Mouse (Mus musculus) testis, adult 2 months (tissue): ENCODE measurements around the gene Pi4kb. TPM values are rescaled to one million over a fixed set of nuclear protein-coding genes. Genes with fewer than 3 reads are reported as not detected.

Experiments used
- H3K27ac ChIP-seq: fragments of 200-500 bp; 2 replicates; pipeline ENCODE4 v1.5.1; 2012; ENCODE audit warnings: low read depth, low read length; ENCODE audit not compliant: control insufficient read depth, insufficient read depth
- H3K27me3 ChIP-seq: fragments of 200-500 bp; 2 replicates; pipeline ENCODE4 v1.6.1; 2012; ENCODE audit warnings: mild to moderate bottlenecking, low read length, moderate library complexity; ENCODE audit not compliant: control insufficient read depth, insufficient read depth
- H3K36me3 ChIP-seq: fragments of 200-500 bp; 2 replicates; pipeline ENCODE4 v1.6.1; 2012; ENCODE audit warnings: mild to moderate bottlenecking, low read length; ENCODE audit not compliant: control insufficient read depth, insufficient read depth
- H3K4me1 ChIP-seq: fragments of 200-500 bp; 2 replicates; pipeline ENCODE4 v1.6.1; 2012; ENCODE audit warnings: low read length; ENCODE audit not compliant: control insufficient read depth, insufficient read depth
- H3K4me3 ChIP-seq: fragments of 200-500 bp; 2 replicates; pipeline ENCODE4 v1.5.1; 2012; ENCODE audit warnings: low read depth, mild to moderate bottlenecking, low read length, moderate library complexity, mixed read lengths; ENCODE audit not compliant: control insufficient read depth
- CTCF ChIP-seq: fragments of 200-500 bp; IDR thresholded peaks from 2 replicates; pipeline ENCODE4 v1.5.1; 2012; ENCODE audit warnings: low read depth, mild to moderate bottlenecking, inconsistent platforms, low read length, moderate library complexity; ENCODE audit not compliant: control insufficient read depth, insufficient read depth, insufficient replicate concordance
- POLR2A ChIP-seq: fragments of 200-500 bp; IDR thresholded peaks from 2 replicates; pipeline ENCODE4 v1.6.1; 2012; ENCODE audit warnings: low read depth, mild to moderate bottlenecking, inconsistent platforms, low read length, moderate library complexity; ENCODE audit not compliant: control insufficient read depth
- polyA plus RNA-seq: library from polyadenylated mRNA; depleted of rRNA; stranded (reverse); fragments of >200 nt; gene quantifications from 2 replicates; pipeline ENCODE4 v1.2.3, GENCODE M21; 2012

Pi4kb gene
- polyA plus RNA-seq, 1 experiment: 24.1 TPM

DNA sequence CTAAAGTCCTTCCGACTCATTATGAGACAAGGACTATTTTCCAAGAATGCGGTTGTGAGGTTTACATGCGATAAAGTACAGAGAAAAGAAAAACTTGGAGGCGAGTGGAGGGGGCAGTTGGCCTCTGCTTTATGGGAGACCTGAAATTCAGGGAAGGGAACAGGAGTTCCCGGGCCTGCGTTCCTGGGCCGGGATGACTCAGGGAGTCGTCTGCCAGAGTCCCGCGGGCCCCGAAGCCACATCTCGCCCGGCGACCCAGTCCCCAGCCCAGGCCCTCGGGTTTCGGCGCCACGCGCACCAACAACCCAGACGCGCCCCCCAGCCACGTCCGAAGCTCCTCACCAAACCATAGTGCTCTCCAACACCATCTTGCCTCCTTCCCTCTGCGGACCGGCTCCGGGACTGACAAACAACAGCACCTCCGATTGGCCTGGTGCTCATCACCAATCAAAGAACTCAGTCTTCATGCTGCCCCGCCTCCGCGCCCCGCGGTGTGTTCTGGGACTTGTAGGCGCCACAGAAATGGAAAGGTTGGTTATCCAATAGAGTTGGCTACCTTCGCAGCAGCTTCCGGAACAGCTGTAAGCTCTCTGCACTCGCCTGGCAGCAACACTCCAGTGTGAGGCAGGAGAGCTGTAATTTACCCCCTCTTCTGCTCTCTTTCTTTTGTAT is 67.8 kb downstream of the Pi4kb start, which contains the start of gene Psmd4:
Psmd4 (minus strand) TSS at position 449 of the 672 bp plus-strand sequence.
- Histone ChIP-seq H3K4me1 (peaks cover 4% of the 10 kb centered on the region), H3K27me3 (no peaks in the 10 kb centered on the region), H3K4me3 (peak within 1 kb of the TSS; percentile 90), H3K27ac (peak within 1 kb of the TSS; percentile 61), H3K36me3 (no peaks in the 10 kb centered on the region)
- no peak for TF ChIP-seq CTCF
- peak; percentile 97 for TF ChIP-seq POLR2A

DNA sequence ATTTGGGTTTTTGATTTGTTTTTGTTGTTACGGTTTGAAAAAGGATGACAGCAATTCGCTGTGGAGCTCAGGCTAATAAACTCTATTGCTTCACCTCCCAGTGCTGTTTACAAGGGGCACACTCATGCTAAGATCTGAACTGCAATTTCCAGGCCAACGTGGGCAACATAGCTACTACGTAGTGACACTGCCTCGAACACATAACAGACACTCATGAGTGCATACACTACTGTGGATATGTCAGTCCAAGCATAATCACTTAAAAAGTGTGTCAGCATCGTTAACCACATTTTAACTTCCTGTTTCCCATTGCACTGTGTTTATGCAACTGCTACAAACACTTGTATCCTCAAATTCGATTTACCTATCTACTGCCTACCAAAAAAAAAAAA is 68.3 kb downstream of the Pi4kb start:
- TF ChIP-seq CTCF (no peak), POLR2A (no peak)
- H3K4me3 ChIP-seq: peak overlapping the region; percentile 90
- no peaks in the 10 kb centered on the region for H3K36me3 ChIP-seq
- H3K27me3 ChIP-seq: no peaks in the 10 kb centered on the region
- H3K27ac ChIP-seq: peak overlapping the region; percentile 61
- peaks cover 4% of the 10 kb centered on the region for H3K4me1 ChIP-seq

DNA sequence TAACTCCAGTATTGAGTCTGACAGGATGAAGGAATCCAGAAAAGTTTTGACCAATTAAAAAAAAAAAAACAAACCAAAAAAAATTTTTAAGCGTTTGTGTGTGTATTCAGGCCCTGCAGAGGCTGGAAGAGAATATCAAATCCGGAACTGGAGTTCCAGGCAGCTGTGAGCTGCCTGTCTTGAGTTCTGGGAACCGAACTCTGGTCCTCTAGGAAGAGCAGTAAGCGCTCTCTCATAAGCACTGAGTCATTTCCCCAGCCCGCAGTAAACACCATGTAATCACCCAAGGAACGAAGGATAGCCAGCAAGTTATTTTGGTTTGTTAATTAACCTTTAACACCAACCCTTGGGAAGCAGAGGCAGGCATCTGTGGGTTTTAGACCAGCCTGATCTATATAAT is 68.7 kb downstream of the Pi4kb start:
- no peaks in the 10 kb centered on the region for H3K27me3 ChIP-seq
- TF ChIP-seq POLR2A (no peak), CTCF (no peak)
- peaks cover 4% of the 10 kb centered on the region for H3K4me1 ChIP-seq
- H3K4me3 ChIP-seq: no peak overlapping the region
- no peak overlapping the region for H3K27ac ChIP-seq
- H3K36me3 ChIP-seq: no peaks in the 10 kb centered on the region

DNA sequence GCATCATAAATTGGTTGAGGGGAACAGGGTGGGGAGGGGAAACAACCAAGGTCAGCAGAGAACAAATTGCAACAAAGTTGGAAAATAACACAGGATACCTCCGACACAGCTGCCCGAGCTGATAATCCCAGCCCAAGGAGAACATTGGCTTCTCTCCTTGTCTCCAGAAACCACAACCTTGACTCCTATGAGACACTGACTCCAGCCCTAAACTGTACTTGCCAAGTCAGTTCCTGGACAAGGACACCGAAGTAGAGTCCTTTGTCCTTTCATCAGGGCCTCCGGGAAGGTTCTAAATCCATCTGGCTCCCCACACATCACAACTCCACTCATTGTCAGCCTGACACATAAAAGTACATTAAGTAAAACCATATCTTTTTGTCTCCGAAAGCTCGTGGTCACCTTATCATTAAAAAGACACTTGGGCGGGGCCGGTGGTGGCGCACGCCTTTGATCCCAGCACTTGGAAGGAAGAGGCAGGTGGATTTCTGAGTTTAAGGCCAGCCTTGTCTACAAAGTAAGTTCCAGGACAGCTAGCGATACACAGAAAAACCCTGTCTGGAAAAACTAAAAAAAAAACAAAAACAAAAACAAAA is 72.0 kb downstream of the Pi4kb start:
- no peaks in the 10 kb centered on the region for H3K36me3 ChIP-seq
- no peak overlapping the region for H3K4me3 ChIP-seq
- TF ChIP-seq POLR2A (no peak), CTCF (no peak)
- peak overlapping the region; percentile 52 for H3K27ac ChIP-seq
- no peaks in the 10 kb centered on the region for H3K27me3 ChIP-seq
- peaks cover 4% of the 10 kb centered on the region for H3K4me1 ChIP-seq

DNA sequence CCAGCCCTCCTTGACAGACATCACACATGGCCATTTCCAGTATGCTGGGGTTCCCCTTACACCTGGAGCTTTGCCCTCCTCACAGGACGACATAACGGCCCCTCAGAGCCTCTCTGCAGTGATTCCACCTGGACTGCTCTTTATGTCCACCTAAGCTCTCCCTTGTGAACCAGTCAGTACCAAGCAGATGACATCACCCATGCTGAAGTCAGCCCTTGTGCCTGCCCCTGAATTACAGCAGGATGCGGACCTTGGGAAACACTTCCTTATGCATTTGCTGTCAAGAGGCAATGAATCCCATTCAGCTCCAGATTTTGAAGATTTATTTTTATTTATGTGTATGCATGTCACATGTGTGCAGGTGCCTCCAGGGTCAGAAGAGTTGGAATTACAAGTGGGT is 73.4 kb downstream of the Pi4kb start:
- Histone ChIP-seq H3K36me3 (no peaks in the 10 kb centered on the region), H3K27ac (peak overlapping the region; percentile 40; the same call in 1 of the 2 replicates), H3K4me3 (no peak overlapping the region), H3K4me1 (peaks cover 4% of the 10 kb centered on the region; the same call in 1 of the 2 replicates), H3K27me3 (no peaks in the 10 kb centered on the region)
- TF ChIP-seq POLR2A: no peak
- no peak for TF ChIP-seq CTCF

DNA sequence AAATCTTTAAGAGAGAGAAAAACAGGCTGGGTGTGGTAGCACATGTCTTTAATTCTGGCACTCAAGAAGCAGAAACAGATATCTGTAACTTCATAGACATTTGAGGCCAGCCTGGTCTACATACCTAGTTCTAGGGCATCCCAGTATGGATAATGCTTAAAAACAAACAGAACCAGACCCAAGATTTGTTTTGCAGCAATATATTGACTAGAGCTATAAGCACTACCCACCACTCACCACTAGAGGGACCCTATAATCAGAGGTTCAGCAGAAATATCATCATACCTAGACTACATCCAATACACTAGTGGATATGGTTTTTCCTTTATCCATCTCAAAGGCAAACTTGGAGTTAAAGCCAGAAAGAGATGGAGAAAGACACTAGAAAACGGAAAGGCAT is 78.4 kb downstream of the Pi4kb start:
- H3K36me3 ChIP-seq: no peaks in the 10 kb centered on the region
- H3K27ac ChIP-seq: no peak overlapping the region
- H3K27me3 ChIP-seq: no peaks in the 10 kb centered on the region
- H3K4me1 ChIP-seq: no peaks in the 10 kb centered on the region
- H3K4me3 ChIP-seq: no peak overlapping the region
- TF ChIP-seq CTCF (no peak), POLR2A (no peak)

DNA sequence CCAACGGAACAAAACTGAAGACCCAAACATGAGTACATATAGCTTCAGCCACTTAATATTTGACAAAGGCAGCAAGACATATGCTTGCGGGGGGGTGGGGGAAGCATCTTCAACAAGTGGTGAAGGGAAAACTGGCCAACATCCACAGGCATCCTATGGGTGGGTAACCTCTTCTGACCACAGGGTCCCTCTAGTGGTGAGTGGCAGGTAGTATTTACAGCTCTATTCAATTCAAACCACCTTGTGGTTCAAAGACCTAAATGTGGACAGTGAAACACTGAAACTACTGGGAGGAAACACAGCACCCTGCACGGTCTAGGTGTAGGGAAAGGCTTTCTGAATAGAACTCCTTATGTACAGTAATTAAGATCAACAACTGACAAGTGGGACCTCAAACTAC is 79.2 kb downstream of the Pi4kb start:
- H3K27ac ChIP-seq: no peak overlapping the region
- TF ChIP-seq CTCF (peak; percentile 19; the same call in 1 of the 2 replicates), POLR2A (no peak)
- no peaks in the 10 kb centered on the region for H3K36me3 ChIP-seq
- H3K27me3 ChIP-seq: no peaks in the 10 kb centered on the region
- H3K4me1 ChIP-seq: no peaks in the 10 kb centered on the region
- H3K4me3 ChIP-seq: no peak overlapping the region
